Mouse (Mus musculus): Measurements from ENCODE around the gene Cyb5r2.

DNA sequence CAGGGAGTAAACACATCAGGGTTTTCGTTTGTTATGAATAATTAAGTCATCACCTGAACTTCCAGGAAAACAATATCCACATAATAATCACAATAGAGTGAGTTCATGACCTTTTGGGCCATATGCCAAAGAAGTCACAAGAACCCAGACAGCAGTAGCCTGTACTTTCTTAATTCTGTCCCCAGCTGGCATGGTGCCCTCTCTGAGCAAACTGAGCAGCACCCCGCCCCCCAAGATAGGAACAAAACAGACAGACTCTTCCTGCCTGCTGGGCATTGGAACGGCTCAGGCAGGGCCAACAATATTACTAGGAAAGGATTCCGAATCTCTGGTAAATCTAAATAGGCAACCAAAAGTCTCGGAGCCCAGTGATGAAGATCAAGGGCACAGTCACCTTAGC is 51.9 kb downstream of the Cyb5r2 start:
- no peak for TF ChIP-seq CTCF (IDR thresholded peaks at IDR 0.05; ENCODE audit: low read depth, low read length)
- TF ChIP-seq POLR2A (IDR thresholded peaks at IDR 0.05; ENCODE audit: insufficient read depth, low read length), result no peak
- TF ChIP-seq EP300 (IDR thresholded peaks at IDR 0.05; ENCODE audit: insufficient read depth, low read depth, low read length), result 0 out of 2 replicates have a peak, but pooled peaks have one; percentile 36
